Mouse (Mus musculus) olfactory bulb, adult 2 months (tissue): ENCODE measurements at regions not wholly inside any gene's neighbourhood (a gene's known extent, or its start where the extent isn't known, plus 50 kb on each side); places are given as distances from the start of the nearest gene placed in this dataset.

Experiments used
- CTCF ChIP-seq: fragments of 200-500 bp; IDR thresholded peaks from 2 replicates; pipeline ENCODE4 v1.5.1; 2012; ENCODE audit warnings: low read depth, mild to moderate bottlenecking, low read length, moderate library complexity; ENCODE audit not compliant: insufficient read depth
- POLR2A ChIP-seq: fragments of 200-500 bp; IDR thresholded peaks from 2 replicates; pipeline ENCODE4 v1.6.1; 2012; ENCODE audit warnings: mild to moderate bottlenecking, low read depth, low read length, moderate library complexity; ENCODE audit not compliant: insufficient read depth

- TF ChIP-seq POLR2A, result no peak
- TF ChIP-seq CTCF, result no peak
Observed at GRCm38 (mm10) chr12:71427974-71428373, 118.3 kb downstream of the Dact1 start.
